Comparison of ENCODE assay signal across 7 mouse cellular contexts in genomic region chr5:134494142-134494541, GRCm38 (mm10). TPM values are rescaled to one million over a fixed set of nuclear protein-coding genes. Genes with fewer than 3 reads are reported as not detected.
DNase-seq lines count a peak whose midpoint lies in the region; ATAC-seq lines count a peak whose summit lies in the region.

No protein-coding gene starts in this region.

- peak; percentile 88 to 91 for DNase-seq in adrenal gland, adult 18-20 months (ENCODE audit: low spot score in 2 of 2)
- peak; percentile 89 for DNase-seq in embryo, embryonic 10.5 days (ENCODE audit: low spot score)
- DNase-seq in kidney, adult 11 months = peak; percentile 81
- peak; percentile 81 to 89 for DNase-seq in left cerebral cortex, postnatal 36 days (ENCODE audit: low spot score in 2 of 2)
- DNase-seq in midbrain, embryonic 14.5 days = peak; percentile 90
- peak; percentile 72 to 90 for DNase-seq in spleen, adult 18-20 months

- H3K27ac ChIP-seq in midbrain, embryonic 14.5 days (replicated peaks; ENCODE audit: low read depth, low read length) = no peak overlapping the region

- peak; percentile 68 for ATAC-seq in granulocyte monocyte progenitor cell, adult 5-6 weeks (replicated peaks; ENCODE audit: poor library complexity, severe bottlenecking)
- peak; percentile 48; the same call in 1 of the 2 replicates for ATAC-seq in midbrain, embryonic 14.5 days (ENCODE audit: low FRiP score, low TSS enrichment)

- intact Hi-C loops in left cerebral cortex, postnatal 36 days (cut with DNase I) = loop anchor here (2.0 to 10.0 kb wide), 3 partner anchors 89 to 401 kb away; no protein-coding TSS in a partner anchor

- no peak overlapping the region; the same call in 1 of the 2 replicates for H3K9ac ChIP-seq in midbrain, embryonic 14.5 days (replicated peaks; ENCODE audit: low read length)

- H3K9me3 ChIP-seq in midbrain, embryonic 14.5 days (ENCODE audit: control insufficient read depth, low read length) = no peaks in the 10 kb centered on the region

- H3K27me3 ChIP-seq in midbrain, embryonic 14.5 days (ENCODE audit: control insufficient read depth, insufficient read depth, low read length) = no peaks in the 10 kb centered on the region

- no peak overlapping the region for H3K4me2 ChIP-seq in midbrain, embryonic 14.5 days (ENCODE audit: low read length)

- H3K36me3 ChIP-seq in midbrain, embryonic 14.5 days (ENCODE audit: control insufficient read depth, insufficient read depth, low read length) = peaks cover 95% of the 10 kb centered on the region

- H3K4me1 ChIP-seq in midbrain, embryonic 14.5 days (ENCODE audit: control insufficient read depth, insufficient read depth, low read length) = no peaks in the 10 kb centered on the region

- no peak overlapping the region for H3K4me3 ChIP-seq in midbrain, embryonic 14.5 days (replicated peaks; ENCODE audit: low read depth, low read length)

- 57% methylated on average over 11 of the region's 11 CpGs for WGBS in midbrain, embryonic 14.5 days

RNA-seq across cellular contexts. Expression of gene Gtf2ird1, which starts 37.6 kb away (rescaled TPM):
- 10 to 100 TPM; 44.9 to 71.0 TPM for total RNA-seq in adrenal gland, adult 18-20 months (2021)
- total RNA-seq in granulocyte monocyte progenitor cell, adult 5-6 weeks (2014; fragmentation: Nextera tagmentation) = 28.2 and 43.1 TPM in 2 replicates
- total RNA-seq in granulocyte monocyte progenitor cell, adult 5-6 weeks (2017) = 9.5 and 14.0 TPM in 2 replicates
- total RNA-seq in left cerebral cortex, postnatal 36 days (2021) = 10 to 100 TPM; 38.5 to 57.8 TPM
- polyA plus RNA-seq in midbrain, embryonic 14.5 days (2014; fragmentation: Nextera tagmentation; extraction: Ambion mirVana) = 75.1 and 75.5 TPM in 2 replicates

RNA-seq across cellular contexts. Expression of gene Clip2, which starts 58.1 kb away (rescaled TPM):
- total RNA-seq in adrenal gland, adult 18-20 months (2021) = 10 to 100 TPM; 16.7 to 17.7 TPM
- total RNA-seq in granulocyte monocyte progenitor cell, adult 5-6 weeks (2014; fragmentation: Nextera tagmentation) = 4.5 and 5.1 TPM in 2 replicates
- 2.5 and 7.9 TPM in 2 replicates for total RNA-seq in granulocyte monocyte progenitor cell, adult 5-6 weeks (2017)
- total RNA-seq in left cerebral cortex, postnatal 36 days (2021) = 100 to 1,000 TPM; 111 TPM
- 18.2 and 19.3 TPM in 2 replicates for polyA plus RNA-seq in midbrain, embryonic 14.5 days (2014; fragmentation: Nextera tagmentation; extraction: Ambion mirVana)

Comparison
In these comparisons a context has a peak if more than half of its experiments do, and no peak if none do; other contexts are left out.
1. RNA of gene Clip2, which starts 58.1 kb away (total RNA-seq): 111 TPM in left cerebral cortex, postnatal 36 days; 16.7 to 17.7 TPM in adrenal gland, adult 18-20 months and 2.5 to 7.9 TPM in granulocyte monocyte progenitor cell, adult 5-6 weeks; every median in the first group is over 4 times any median in the second.
2. Peak in every context shown above with its lines, with median percentiles within 50 percentile points of each other: DNase-seq.